Mouse (Mus musculus): Measurements from ENCODE around the gene Nsun7.

GRCm38 (mm10) chr5:66337025-66337968 is 77.6 kb downstream of the Nsun7 start:
- TF ChIP-seq CTCF (IDR thresholded peaks at IDR 0.05; ENCODE audit: low read depth) (no peak), EP300 (IDR thresholded peaks at IDR 0.05; ENCODE audit: low read depth) (no peak)
